Mouse (Mus musculus): ENCODE results near the gene Afap1l2.
A peak's percentile ranks its signal among the peaks of the same experiment; 100 is the strongest.

Afap1l2 gene

DNA sequence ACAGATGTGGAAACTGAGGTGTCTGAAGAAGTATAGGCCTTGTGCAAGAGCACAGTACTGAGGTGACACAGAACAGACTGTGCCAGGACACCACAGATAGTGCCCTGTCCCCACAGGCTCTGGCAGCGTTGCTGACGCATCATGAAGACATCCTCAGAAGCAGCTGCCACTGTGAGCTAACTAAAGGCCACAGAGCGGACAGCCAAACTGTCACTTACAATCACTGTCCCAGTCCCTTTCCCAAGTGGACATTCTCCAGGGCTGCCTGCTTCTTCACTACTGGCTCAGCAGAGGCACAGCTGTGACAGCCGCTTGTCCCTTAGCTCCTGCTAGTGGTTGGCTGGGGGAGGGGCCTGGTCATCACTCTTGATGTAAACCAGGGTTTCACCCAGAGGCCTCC is 33.9 kb downstream of the Afap1l2 start:
- DNase-seq, result no peak

DNA sequence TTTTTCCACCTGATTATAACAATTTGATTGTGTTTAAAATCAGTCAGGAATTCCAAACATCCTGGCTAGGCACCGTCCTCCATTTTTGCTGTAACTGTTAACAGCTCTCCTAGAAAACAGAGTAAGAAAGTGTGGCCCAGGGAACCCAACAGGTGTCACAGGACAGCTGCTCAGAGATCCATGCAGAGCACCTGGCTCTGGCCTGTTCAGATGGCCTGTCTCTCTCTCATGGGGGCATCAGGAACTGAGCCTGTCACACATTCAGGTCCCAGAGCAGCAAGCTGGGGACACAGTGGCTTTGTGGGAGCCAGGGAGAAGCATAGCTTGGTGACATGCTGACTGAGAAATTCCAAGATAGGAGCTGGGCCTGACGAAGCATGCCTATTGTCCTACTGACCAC is 35.3 kb downstream of the Afap1l2 start:
- no peak for DNase-seq

DNA sequence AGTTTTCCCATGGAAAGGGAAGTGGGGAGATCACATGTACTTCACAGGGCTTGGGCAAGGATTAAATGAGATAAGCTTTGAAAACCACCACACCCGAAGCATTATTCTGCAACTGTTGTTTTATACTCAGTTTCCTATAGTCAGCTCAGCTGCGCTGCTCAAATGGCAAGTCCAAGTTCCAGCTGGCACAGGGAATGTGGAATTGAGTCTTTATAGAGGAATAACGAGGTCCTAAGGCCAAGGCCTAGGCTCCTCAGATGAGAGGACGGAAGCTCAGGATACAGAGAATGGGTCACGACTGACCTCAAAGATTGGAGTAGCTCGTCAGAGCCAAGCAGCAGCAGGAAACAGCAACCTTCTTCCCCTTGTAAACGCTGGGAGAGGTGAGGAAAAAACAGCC is 36.7 kb downstream of the Afap1l2 start:
- peak; percentile 54 for DNase-seq

- DNase-seq, result no peak
These were observed 44.2 kb downstream of the Afap1l2 start for GRCm38 (mm10) chr19:56963876-56964275.

DNA sequence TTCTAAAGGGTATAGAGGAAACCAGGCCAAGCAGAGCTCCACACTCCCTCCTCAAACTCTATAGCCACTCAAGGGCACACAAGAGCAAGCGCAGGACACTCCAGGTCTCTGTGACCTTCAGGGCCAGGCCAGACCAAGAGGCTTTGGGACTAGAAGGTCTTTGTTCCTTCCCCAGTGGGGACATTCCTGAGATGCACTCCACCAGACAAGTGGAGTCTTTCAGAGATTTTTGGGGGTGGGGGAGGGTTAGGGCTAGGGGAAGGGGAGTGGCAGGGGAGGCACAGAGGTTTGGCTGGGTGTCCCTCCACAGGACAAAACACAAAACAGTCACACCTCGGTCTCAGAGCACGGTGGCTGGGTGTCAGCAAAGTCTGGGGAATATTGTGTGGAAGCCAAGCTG is 48.4 kb downstream of the Afap1l2 start:
- no peak for DNase-seq

- DNase-seq, result no peak
These were observed 49.0 kb downstream of the Afap1l2 start for GRCm38 (mm10) chr19:56959057-56959456.

GRCm38 (mm10) chr19:56958582-56959021 is 49.4 kb downstream of the Afap1l2 start:
- peak; percentile 90 for DNase-seq

DNA sequence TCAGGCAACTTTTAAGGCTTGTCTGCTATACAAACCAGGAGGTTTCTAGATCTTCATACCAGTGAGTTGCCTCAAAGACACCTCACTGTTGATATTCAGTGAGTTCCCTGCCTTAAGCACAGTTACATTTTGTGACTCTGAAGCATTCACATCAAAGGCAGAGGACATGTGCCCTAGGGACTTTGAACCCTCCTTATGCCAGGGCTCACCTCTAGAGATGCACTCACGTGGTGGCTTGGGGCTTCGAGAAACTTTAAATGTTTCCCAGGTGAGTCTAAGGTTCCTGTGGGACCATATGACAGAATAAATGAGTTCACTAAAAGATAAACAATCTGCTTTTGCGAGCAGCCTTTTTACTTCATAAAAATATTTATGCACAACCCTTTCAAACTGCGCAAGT is 50.0 kb downstream of the Afap1l2 start:
- DNase-seq, result peak; percentile 54

GRCm38 (mm10) chr19:56955568-56956513 is 52.2 kb downstream of the Afap1l2 start:
- DNase-seq, result no peak

GRCm38 (mm10) chr19:56954857-56955256 is 53.2 kb downstream of the Afap1l2 start:
- no peak for DNase-seq

DNA sequence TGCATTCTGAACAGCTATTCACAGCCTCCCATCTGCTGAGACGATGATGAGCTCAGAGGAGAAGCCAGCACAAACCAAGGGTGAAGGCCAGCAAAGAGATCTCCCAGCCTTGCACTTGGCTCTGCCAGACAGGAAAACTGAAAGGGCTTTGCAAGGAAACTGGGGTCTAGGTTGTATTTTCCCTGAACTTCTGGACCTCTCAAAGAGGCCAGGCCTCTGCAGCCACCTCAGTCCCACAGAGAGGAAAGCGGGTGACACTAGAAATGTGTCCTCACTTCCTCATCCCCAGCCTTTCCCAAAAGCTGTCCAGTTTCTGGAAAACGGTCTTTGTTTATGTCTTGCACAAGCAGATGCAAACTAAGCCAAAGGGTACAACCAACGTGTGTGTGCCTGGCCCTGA is 54.2 kb downstream of the Afap1l2 start:
- DNase-seq, result no peak

DNA sequence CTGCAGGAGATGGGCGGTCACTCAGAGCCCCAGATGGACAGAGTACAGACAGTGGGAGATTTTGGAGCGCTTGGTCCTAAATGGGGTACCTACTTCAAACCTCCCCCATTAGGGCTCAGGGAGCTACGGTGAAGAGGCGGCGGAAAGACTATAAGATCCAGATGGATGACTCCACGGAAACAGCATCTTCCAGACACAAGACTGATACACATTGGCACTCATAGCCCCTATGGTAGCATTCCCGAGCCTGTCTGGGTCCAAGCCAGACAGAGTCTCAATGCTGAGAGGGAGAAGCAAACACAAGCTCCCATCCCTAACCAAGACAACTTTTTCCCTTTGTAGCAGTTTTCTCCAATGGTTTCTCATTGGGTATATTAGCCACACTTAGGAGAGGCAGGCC is 57.2 kb downstream of the Afap1l2 start:
- DNase-seq, result no peak

- DNase-seq, result no peak
These were observed 58.2 kb downstream of the Afap1l2 start for GRCm38 (mm10) chr19:56949868-56950267.

DNA sequence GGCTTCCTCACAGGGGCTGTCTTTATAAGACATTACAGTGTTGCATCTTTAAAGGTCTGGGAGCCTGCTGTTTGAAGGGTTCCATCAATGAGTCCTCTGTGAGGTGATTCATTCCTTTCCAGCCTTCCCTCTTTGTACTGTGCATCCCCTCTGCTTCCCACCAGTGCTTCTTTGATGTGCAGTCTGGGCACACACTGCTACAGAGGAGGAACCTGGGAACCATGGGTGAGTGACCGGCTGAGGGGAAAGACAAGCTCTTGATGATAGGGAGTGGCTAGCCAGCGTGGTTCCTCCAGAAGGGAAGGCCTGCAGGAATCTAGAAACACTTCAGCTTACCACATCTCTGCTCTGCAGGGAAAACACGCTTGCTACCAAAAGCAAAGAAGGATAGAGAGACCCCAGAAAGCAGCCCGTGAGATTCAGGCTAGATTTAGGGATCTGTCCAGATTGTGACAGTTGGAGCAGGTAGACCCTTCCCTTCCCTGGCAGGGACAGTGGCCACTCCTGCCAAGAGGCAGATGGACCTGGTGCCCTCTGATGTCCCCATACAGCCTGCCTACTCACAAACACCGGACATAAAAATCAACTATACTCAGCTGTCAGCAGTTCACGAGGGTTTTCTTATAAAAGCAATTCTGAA is 59.9 kb downstream of the Afap1l2 start:
- no peak for DNase-seq

DNA sequence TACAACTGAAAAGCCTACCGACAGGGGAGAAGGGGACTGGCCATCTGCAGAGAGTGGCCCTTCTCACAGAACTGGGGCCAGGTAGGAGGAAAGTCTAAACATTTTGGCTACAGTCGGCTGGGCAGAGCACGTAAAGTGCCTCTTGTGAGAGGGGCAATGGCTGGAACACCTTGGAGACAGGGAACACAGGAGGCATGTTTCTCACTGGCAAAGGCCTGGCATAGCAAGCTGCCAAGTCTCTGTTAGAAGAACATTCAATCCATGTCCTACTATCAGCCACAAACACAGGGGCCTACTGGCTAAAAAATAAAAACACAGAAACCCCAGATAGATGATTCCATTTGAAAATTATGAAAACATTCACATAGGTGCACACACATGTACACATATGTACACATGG is 61.3 kb downstream of the Afap1l2 start:
- DNase-seq, result no peak

DNA sequence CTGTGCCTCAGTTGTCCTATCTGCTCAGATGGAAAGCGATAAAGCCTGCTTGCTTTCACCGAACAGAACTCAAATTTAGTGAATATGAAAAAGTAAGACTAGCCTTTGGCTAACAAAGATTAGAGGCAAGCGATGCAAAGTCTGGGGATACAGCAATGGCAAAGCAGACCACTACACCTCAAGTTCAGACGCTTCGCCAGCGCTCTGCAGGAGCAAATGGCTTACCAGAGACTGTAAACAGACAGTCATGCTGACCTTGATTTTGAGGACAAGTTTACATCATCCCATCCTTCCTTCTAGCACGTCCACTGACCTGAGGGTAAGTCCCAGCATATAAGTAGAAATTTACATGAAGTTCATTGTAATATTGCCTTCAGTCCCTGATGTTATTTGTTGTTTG is 61.8 kb downstream of the Afap1l2 start:
- no peak for DNase-seq

GRCm38 (mm10) chr19:56945621-56946020 is 62.4 kb downstream of the Afap1l2 start:
- DNase-seq, result no peak

GRCm38 (mm10) chr19:56944826-56945225 is 63.2 kb downstream of the Afap1l2 start:
- DNase-seq, result no peak

- DNase-seq, result peak; percentile 70
These were observed 63.8 kb downstream of the Afap1l2 start for GRCm38 (mm10) chr19:56944211-56944610.

DNA sequence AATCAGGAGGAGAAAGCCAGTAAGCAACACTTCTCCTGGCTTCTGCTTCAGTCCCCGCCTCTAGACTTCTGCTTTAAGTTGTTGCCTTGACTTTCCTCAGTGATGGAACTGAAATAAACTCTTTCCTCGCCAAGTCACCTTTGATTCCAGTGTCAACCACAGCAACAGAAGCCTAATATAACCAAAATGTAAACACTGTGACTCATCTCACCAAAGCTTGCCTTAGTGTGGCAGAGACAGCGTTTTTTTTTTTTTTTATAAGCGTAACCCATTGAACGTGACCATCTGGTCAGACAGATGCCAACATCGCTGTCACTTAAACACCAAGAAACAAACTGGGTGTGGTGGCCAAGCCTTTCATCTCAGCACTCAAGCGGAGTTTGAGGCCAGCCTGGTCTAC is 65.8 kb downstream of the Afap1l2 start:
- no peak for DNase-seq

DNA sequence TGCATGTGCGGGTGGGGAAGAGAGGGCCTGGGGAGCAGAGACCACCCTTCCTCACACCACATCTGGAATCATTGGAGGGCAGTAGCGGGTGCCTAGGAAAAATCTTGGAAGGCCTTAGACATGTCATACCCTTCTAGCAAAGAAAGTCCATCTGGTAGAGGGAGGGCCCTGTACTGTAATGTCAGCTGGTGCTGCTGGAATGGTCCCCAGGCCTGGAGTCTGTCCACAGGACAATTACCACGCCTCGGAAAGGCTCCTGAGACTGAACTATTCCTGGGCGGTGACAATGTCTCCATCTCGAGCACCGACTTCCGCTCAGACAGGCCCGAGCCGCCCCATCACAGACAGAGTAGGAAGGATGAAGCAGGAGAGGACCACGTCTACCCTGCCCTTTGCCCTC is 67.5 kb downstream of the Afap1l2 start:
- DNase-seq, result no peak

DNA sequence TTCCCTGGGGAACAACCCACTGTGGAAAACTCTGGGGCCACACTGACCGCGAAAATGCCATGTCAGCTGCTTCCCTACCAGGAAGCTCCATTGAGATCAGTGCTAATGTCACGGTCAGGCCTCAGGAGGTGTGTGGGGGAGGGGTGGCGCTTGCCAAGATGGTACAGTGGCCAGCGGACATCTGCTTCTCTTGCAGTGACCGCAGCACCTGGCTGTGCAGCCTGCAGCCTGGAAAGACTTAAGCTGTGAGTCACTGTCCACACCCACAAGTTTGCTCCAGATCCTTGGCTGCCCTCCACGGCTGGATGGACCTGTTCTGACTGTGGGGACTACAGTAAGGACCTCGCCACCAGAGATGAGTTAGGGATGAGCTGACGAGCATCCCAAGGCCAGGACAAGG is 68.2 kb downstream of the Afap1l2 start:
- DNase-seq, result peak; percentile 72

DNA sequence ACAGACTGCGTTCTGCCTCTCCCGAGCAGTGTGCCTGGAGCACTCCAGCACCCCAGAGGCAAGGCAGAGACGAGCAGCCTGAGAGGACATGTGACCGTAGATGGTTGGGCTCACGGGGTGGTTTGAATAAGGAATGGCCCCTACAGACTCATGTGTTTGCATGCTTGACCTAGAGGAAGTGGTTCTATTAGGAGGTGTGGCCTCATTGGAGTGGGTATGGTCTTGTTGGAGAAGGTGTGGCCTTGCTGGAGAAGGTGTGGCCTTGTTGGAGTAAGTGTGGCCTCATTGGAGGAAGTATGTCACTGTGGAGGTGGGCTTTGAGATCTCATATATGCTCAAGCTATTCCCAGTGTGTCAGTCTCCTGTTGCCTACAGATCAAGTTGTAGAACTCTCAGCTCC is 70.1 kb downstream of the Afap1l2 start:
- DNase-seq, result no peak

GRCm38 (mm10) chr19:56936253-56936652 is 71.8 kb downstream of the Afap1l2 start:
- no peak for DNase-seq

Measured in kidney, adult 9 months (tissue).